Mouse (Mus musculus) ovary, adult 10 weeks (tissue): Measurements from ENCODE around the gene Tcaf1. TPM values are rescaled to one million over a fixed set of nuclear protein-coding genes. Genes with fewer than 3 reads are reported as not detected.

Experiments
- polyA plus RNA-seq: library from polyadenylated mRNA; stranded (reverse); fragments of 350-450 nt; fragmentation: Illumina TruSeq; extraction: RNeasy Lipid Tissue Mini Kit (QIAGEN cat#74804); gene quantifications from one replicate; pipeline ENCODE4 v1.2.3, GENCODE M21; 2014

Tcaf1 gene
- polyA plus RNA-seq: 178 TPM

GRCm38 (mm10) chr6:42709291-42710211 lies at the start of gene Tcaf1:
Gene Tcaf1, minus strand, starts transcription at chr6:42710088.

GRCm38 (mm10) chr6:42756104-42756503 lies 46.2 kb upstream of the Tcaf1 start, which contains the start of gene Olfr38:
Gene Olfr38, plus strand, starts transcription at chr6:42756404.

GRCm38 (mm10) chr6:42739071-42739470 lies 29.2 kb upstream of the Tcaf1 start, which contains the start of gene Olfr453:
Gene Olfr453, plus strand, starts transcription at chr6:42739371.

GRCm38 (mm10) chr6:42644912-42645549 lies 64.9 kb downstream of the Tcaf1 start, which contains the start of gene Tcaf2:
Gene Tcaf2, minus strand, starts transcription at chr6:42645254.

Other genes with a start within 250 kb of the Tcaf1 start
- not detected for gene Olfr458, start 244.9 kb downstream of the Tcaf1 start, polyA plus RNA-seq
- gene Olfr457, start 233.8 kb downstream of the Tcaf1 start, polyA plus RNA-seq: not detected
- not detected for gene Olfr456, start 222.9 kb downstream of the Tcaf1 start, polyA plus RNA-seq
- not detected for gene Olfr455, start 162.5 kb downstream of the Tcaf1 start, polyA plus RNA-seq
- not detected for gene Tcaf3, start 112.4 kb downstream of the Tcaf1 start, polyA plus RNA-seq
- 13.4 TPM for gene Tcaf2, start 64.8 kb downstream of the Tcaf1 start, polyA plus RNA-seq
- gene Olfr453, start 29.3 kb upstream of the Tcaf1 start, polyA plus RNA-seq: not detected
- gene Olfr38, start 46.3 kb upstream of the Tcaf1 start, polyA plus RNA-seq: not detected
- not detected for gene Olfr452, start 75.0 kb upstream of the Tcaf1 start, polyA plus RNA-seq
- gene Olfr450, start 101.9 kb upstream of the Tcaf1 start, polyA plus RNA-seq: not detected
- not detected for gene Olfr449, start 124.3 kb upstream of the Tcaf1 start, polyA plus RNA-seq
- not detected for gene Olfr448, start 180.4 kb upstream of the Tcaf1 start, polyA plus RNA-seq
- gene Olfr447, start 198.8 kb upstream of the Tcaf1 start, polyA plus RNA-seq: not detected
- gene Olfr446, start 211.3 kb upstream of the Tcaf1 start, polyA plus RNA-seq: not detected
- not detected for gene Olfr444, start 239.0 kb upstream of the Tcaf1 start, polyA plus RNA-seq